Mouse (Mus musculus) heart, embryonic 15.5 days (tissue): ENCODE data around the gene Acsl1. TPM values are rescaled to one million over a fixed set of nuclear protein-coding genes. Genes with fewer than 3 reads are reported as not detected.

Source experiments
- ATAC-seq: fragments of 200-750 bp; cut with Nextera tagmentation; replicated peaks from 2 replicates; pipeline ENCODE4 v1.8.0; 2017; ENCODE audit warnings: low read depth, moderate TSS enrichment; ENCODE audit not compliant: insufficient number of reproducible peaks, insufficient read depth, low FRiP score
- H3K27ac ChIP-seq: fragments of 300-500 bp; sonication (generic); 2 replicates; pipeline ENCODE4 v1.5.1; 2015; ENCODE audit warnings: mild to moderate bottlenecking, inconsistent platforms
- H3K27me3 ChIP-seq: fragments of 300-500 bp; sonication (generic); 2 replicates; pipeline ENCODE4 v1.6.1; 2015; ENCODE audit warnings: inconsistent platforms
- H3K36me3 ChIP-seq: fragments of 300-500 bp; sonication (generic); 2 replicates; pipeline ENCODE4 v1.6.1; 2015; ENCODE audit warnings: mild to moderate bottlenecking, inconsistent platforms
- H3K4me1 ChIP-seq: fragments of 300-500 bp; sonication (generic); replicated peaks from 2 replicates; pipeline ENCODE4 v1.6.1; 2015; ENCODE audit warnings: inconsistent platforms
- H3K4me2 ChIP-seq: fragments of 300-500 bp; sonication (generic); 2 replicates; pipeline ENCODE4 v1.6.1; 2015; ENCODE audit warnings: inconsistent platforms, mild to moderate bottlenecking, moderate library complexity
- H3K4me3 ChIP-seq: fragments of 300-500 bp; sonication (generic); 2 replicates; pipeline ENCODE4 v1.5.1; 2015; ENCODE audit warnings: mild to moderate bottlenecking, inconsistent platforms
- H3K9ac ChIP-seq: fragments of 300-500 bp; sonication (generic); 2 replicates; pipeline ENCODE4 v1.6.1; 2015; ENCODE audit warnings: mild to moderate bottlenecking, inconsistent platforms
- H3K9me3 ChIP-seq: fragments of 300-500 bp; sonication (generic); replicated peaks from 2 replicates; pipeline ENCODE4 v1.6.1; 2016; ENCODE audit warnings: inconsistent platforms
- WGBS: fragments of 180-500 bp; shearing (Covaris S2); methylation state at CpG from one replicate; pipeline ENCODE4 v1.1.7; 2015; ENCODE audit warnings: mixed read lengths; 5-methylcytosine and 5-hydroxymethylcytosine counted together
- polyA plus RNA-seq: library from polyadenylated mRNA; unstranded; fragments of >200 nt; fragmentation: Nextera tagmentation; extraction: Ambion mirVana; gene quantifications from 2 replicates; pipeline ENCODE4 v1.2.1, GENCODE M21; 2015

The Acsl1 gene
- polyA plus RNA-seq, 1 experiment from 2014 or later, result 59.9 TPM

DNA sequence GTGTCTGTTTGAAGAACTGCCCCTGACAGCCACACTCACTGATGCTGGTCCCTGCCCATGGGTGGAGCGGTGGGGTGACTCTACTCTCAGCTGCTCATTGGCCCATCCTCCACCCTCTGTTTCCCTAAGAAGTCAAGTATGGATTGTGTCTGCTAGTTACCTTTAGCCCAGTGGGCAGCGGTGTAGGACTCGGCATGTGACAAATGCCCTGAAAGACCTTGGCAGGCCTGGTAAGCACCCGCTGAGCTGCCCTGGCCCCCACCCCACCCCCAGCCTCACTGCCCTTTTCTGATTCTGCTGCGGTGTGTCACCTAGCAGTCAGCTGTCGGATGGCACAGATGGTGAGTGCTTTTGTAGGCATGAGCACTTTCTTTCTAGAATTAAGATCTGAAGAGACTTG, 20.0 kb downstream of the Acsl1 start:
- H3K36me3 ChIP-seq, result peaks cover 5% of the 10 kb centered on the region; the same call in 1 of the 2 replicates
- peak overlapping the region; percentile 32 for H3K27ac ChIP-seq
- no peak overlapping the region for H3K9ac ChIP-seq
- H3K4me1 ChIP-seq, result peaks cover 18% of the 10 kb centered on the region
- H3K27me3 ChIP-seq, result no peaks in the 10 kb centered on the region
- no peaks in the 10 kb centered on the region for H3K9me3 ChIP-seq
- H3K4me2 ChIP-seq, result peak overlapping the region; percentile 38
- peak; percentile 90 for ATAC-seq
- peak overlapping the region; percentile 33 for H3K4me3 ChIP-seq
- 47% methylated on average over 6 of the region's 6 CpGs for WGBS

DNA sequence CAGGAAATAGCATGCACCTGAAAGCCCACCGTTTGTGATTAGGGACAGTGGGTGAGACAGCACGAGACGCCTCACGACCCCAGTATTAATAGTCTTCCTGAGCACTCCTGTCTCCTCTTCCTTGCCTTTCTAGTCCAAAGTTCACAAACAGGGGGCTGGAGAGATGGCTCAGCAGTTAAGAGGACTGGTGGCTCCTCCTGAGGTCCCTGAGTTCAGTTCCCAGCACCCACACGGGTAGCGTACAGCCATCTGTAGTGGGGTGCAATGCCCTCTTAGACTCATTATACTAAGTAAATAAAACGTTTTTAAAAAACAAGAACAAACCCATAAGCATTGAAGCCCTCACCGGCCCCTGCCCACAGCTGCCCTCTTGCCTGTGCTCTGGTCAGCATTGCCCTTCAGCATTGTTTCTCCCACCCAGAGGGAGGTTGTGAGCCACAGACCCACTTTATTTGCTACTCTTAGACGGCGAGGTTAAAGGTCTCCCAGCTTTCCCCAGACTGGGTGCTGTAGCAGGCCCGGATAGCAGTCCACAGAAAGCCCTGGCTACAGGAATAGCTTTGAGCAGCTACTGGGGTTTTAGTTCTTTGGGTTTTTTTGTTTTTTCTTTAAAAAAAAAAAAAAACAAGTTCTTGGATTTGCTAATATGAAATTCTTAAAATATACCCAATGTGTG, 22.8 kb downstream of the Acsl1 start:
- Histone ChIP-seq H3K27ac (no peak overlapping the region), H3K4me3 (no peak overlapping the region), H3K4me1 (peaks cover 30% of the 10 kb centered on the region), H3K9me3 (no peaks in the 10 kb centered on the region), H3K9ac (no peak overlapping the region), H3K36me3 (peaks cover 5% of the 10 kb centered on the region; the same call in 1 of the 2 replicates), H3K4me2 (no peak overlapping the region), H3K27me3 (no peaks in the 10 kb centered on the region)
- WGBS, result 87% methylated on average over 11 of the region's 11 CpGs
- ATAC-seq, result no peak

DNA sequence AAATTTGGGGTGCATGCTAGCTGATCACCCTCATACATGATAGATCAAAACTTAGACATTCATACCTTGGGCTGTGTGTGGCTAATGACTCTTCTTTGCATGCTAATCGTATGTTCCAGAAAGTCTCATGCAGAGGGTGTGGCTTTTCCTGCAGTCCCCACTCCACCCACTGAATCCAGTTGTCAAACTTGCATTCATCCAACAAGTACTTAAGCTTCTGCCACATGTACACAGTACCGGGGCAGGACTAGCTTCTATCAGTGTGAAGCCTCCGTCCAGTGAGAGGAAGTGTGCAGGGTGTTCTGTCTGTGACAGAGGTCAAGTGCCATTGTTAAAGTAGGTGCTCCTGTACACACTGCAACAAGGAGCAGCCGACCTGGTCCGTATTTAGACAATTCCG, 26.0 kb downstream of the Acsl1 start:
- peaks cover 5% of the 10 kb centered on the region; the same call in 1 of the 2 replicates for H3K36me3 ChIP-seq
- H3K27me3 ChIP-seq, result no peaks in the 10 kb centered on the region
- no peak for ATAC-seq
- H3K27ac ChIP-seq, result peak overlapping the region; percentile 65
- H3K9ac ChIP-seq, result no peak overlapping the region
- no peak overlapping the region for H3K4me2 ChIP-seq
- no peak overlapping the region for H3K4me3 ChIP-seq
- 31% methylated on average over 6 of the region's 6 CpGs for WGBS
- H3K4me1 ChIP-seq, result peaks cover 29% of the 10 kb centered on the region
- no peaks in the 10 kb centered on the region for H3K9me3 ChIP-seq

DNA sequence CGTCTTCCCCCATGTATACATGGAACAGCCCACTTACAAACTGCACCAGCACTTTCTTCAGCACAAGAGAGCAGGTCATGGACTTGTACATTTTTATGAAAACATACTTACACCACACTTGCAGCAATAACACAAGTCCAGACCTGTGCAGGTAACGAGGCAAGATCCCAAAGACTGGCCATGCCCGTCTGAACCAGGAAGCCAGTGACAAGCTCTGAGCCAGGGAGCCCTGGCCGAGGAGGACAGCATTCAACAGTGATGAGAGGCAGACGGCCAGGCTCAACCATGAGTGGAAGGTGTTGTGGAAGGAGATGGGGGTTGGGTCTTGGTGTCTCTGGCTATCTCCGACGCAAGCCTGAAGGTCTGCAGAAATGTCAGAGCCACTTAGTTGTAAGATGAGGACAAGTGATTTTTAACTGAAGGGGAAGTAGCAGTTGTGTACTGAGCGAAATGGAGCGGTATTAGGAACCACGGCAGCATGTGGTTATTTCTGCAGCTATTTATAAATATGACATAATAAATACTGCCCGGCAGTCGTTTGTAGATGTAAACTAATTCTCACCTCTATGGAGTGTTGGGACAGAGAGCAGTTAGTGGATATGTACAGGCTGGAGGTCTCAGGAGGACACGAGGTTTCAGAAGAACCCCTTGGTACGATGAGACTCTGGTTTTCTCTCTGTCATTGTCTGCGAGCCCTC, 26.6 kb downstream of the Acsl1 start:
- 34% methylated on average over 15 of the region's 15 CpGs for WGBS
- Histone ChIP-seq H3K4me2 (peak overlapping the region; percentile 32), H3K9ac (no peak overlapping the region), H3K27me3 (no peaks in the 10 kb centered on the region), H3K4me1 (peaks cover 31% of the 10 kb centered on the region), H3K27ac (peak overlapping the region; percentile 65), H3K36me3 (peaks cover 5% of the 10 kb centered on the region; the same call in 1 of the 2 replicates), H3K4me3 (0 out of 2 replicates have a peak overlapping the region, but pooled peaks have one; percentile 10), H3K9me3 (no peaks in the 10 kb centered on the region)
- 0 out of 2 replicates have a peak, but pooled peaks have one; percentile 37 for ATAC-seq

DNA sequence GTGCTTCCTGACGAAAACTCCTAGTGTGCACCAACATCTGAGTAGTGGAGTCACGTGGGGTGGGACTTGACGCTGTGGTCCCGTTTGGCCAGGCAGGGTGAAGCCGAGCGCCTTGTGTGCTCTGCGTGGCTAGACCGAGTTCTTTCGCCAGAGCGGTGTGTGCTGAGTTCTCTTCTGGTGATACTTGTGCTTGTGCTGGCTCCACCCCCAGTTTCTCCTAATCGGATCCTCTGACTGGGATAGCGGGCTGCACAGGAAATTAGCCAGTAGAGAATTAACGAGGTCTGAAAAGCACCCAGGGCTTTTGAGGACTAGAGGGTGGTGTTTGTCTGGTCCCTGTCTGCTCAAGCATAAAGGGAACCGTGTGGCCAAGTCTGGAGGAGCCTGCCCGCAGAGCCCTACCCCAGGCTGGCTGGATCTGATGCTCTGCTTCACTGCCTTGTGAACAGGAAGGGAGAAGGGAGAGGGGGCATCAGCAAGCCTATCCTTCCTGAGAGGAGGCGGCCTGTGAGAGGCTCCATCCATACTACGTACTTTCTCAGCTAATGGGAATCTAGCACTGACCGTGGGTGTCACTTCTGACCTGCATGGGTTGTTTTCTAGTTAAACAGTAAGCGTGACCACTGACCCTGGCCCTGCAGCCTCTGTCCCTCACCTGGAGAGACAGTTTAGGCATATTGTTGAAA, 28.7 kb downstream of the Acsl1 start:
- Histone ChIP-seq H3K9ac (peak overlapping the region; percentile 22), H3K27ac (peak overlapping the region; percentile 33; the same call in 1 of the 2 replicates), H3K9me3 (no peaks in the 10 kb centered on the region), H3K27me3 (no peaks in the 10 kb centered on the region), H3K4me2 (peak overlapping the region; percentile 53), H3K4me1 (peaks cover 45% of the 10 kb centered on the region), H3K4me3 (no peak overlapping the region), H3K36me3 (no peaks in the 10 kb centered on the region)
- WGBS, result 31% methylated on average over 19 of the region's 19 CpGs
- ATAC-seq, result peak; percentile 27; the same call in 1 of the 2 replicates

GRCm38 (mm10) chr8:46502333-46503071, 31.7 kb downstream of the Acsl1 start:
- 32% methylated on average over 19 of the region's 19 CpGs for WGBS
- Histone ChIP-seq H3K27me3 (no peaks in the 10 kb centered on the region), H3K9ac (no peak overlapping the region), H3K36me3 (peaks cover 15% of the 10 kb centered on the region), H3K27ac (no peak overlapping the region), H3K4me1 (peaks cover 34% of the 10 kb centered on the region), H3K4me3 (peak overlapping the region; percentile 33), H3K4me2 (peak overlapping the region; percentile 49), H3K9me3 (no peaks in the 10 kb centered on the region)
- no peak for ATAC-seq

- Histone ChIP-seq H3K4me3 (peak overlapping the region; percentile 33), H3K4me2 (peak overlapping the region; percentile 49), H3K27me3 (no peaks in the 10 kb centered on the region), H3K36me3 (peaks cover 16% of the 10 kb centered on the region), H3K9me3 (no peaks in the 10 kb centered on the region), H3K9ac (no peak overlapping the region), H3K4me1 (peaks cover 27% of the 10 kb centered on the region), H3K27ac (no peak overlapping the region)
- 76% methylated on average over 12 of the region's 12 CpGs for WGBS
- ATAC-seq, result no peak
Measured at GRCm38 (mm10) chr8:46503072-46503695, 32.3 kb downstream of the Acsl1 start.

DNA sequence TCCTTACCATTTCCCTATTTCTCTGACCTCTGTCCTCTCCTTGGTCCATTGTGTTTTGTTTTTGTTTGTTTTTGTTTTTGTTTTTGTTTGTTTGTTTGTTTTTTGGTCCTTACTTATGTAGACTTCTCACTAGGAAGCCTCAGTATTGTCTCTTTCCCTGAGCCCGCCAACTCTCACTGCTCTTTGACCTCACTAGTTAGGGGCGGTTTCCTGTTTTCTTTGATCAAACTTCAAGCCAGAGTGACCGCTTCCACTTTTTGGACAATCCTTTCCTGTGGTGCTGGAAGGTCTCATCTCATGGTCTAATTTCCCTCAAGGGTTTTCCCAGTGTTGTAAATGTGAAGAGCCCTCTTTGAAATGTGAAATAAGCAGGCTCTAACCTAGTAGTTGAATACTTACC, 33.4 kb downstream of the Acsl1 start:
- ATAC-seq, result no peak
- Histone ChIP-seq H3K9ac (no peak overlapping the region), H3K4me3 (no peak overlapping the region), H3K36me3 (peaks cover 18% of the 10 kb centered on the region), H3K4me1 (peaks cover 22% of the 10 kb centered on the region), H3K27me3 (no peaks in the 10 kb centered on the region), H3K4me2 (no peak overlapping the region), H3K9me3 (no peaks in the 10 kb centered on the region), H3K27ac (no peak overlapping the region)
- 76% methylated on average over 3 of the region's 3 CpGs for WGBS

DNA sequence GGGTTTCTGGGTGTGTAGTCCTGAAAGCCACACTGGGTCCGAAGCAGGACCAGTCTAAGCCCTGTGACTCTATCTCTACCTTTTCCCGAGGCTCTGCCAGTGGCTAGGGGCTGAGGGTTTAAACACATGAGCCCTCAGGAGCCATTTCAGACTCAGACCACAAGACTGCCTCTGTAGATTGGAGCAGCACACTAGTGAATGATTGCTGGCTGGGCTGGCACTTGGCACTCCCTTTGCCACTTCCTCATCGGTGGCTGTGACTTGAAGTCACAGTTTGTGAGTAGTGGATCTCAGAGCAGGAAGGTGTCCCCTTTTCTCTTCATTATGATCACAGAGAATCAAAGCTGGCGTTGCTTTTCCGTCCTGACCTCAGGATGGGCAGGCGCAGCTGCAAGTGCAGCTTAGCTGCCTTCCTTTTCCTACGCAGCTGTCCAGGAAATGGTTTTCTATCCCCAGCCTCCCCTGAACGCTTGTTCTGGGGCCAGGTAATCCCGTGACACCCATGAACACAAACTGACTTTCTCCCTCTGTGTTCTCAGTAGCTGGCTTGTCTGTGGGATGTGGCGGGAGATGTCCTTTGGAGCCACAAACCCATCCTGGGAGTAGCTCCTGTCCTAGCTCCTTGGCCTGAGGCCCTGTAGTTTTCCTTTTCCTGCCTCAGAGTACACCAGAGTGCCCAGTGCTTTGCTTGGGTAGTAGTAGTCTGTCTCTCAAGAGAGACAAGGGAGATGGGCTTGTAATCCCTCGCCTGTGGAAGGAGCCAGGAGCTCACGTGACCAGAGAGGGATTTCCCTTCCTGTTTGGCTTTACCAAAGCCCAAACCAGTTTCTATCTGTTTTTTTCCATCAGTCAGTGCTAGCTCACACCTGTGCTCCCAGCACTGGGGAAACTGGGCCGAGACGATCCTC, 37.9 kb downstream of the Acsl1 start:
- peaks cover 24% of the 10 kb centered on the region for H3K36me3 ChIP-seq
- H3K4me1 ChIP-seq, result 0 out of 2 replicates have a peak, but pooled peaks cover 5% of the 10 kb centered on the region
- H3K4me3 ChIP-seq, result no peak overlapping the region
- no peak overlapping the region for H3K4me2 ChIP-seq
- no peaks in the 10 kb centered on the region for H3K27me3 ChIP-seq
- peak overlapping the region; percentile 15; the same call in 1 of the 2 replicates for H3K27ac ChIP-seq
- no peaks in the 10 kb centered on the region for H3K9me3 ChIP-seq
- ATAC-seq, result no peak
- 72% methylated on average over 14 of the region's 14 CpGs for WGBS
- no peak overlapping the region for H3K9ac ChIP-seq

DNA sequence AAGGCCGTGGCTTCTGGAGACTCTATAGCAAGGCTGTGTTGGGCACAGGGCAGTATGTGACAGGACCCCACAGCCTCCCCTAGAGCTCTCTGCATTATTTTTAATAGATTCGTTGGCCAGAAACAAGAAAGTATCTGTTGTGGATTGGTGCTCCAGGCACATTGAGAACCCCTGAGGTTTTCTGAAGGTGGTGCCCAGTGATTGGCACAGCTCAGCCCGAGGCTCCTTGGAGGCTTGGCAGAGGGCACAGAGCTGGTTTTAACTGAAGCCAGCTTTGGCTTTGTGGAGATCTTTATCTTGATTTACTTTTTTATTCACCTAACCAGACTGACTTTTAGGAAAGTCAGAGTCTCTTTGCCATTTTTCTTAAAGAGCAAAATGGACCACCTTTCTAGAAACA, 38.6 kb downstream of the Acsl1 start:
- 0 out of 2 replicates have a peak, but pooled peaks cover 2% of the 10 kb centered on the region for H3K4me1 ChIP-seq
- H3K27me3 ChIP-seq, result no peaks in the 10 kb centered on the region
- H3K36me3 ChIP-seq, result peaks cover 29% of the 10 kb centered on the region
- no peak overlapping the region for H3K4me2 ChIP-seq
- no peaks in the 10 kb centered on the region for H3K9me3 ChIP-seq
- H3K27ac ChIP-seq, result peak overlapping the region; percentile 15; the same call in 1 of the 2 replicates
- no peak for ATAC-seq
- WGBS, result 80% methylated on average over 3 of the region's 3 CpGs
- H3K4me3 ChIP-seq, result no peak overlapping the region
- no peak overlapping the region for H3K9ac ChIP-seq
